Mouse (Mus musculus): Measurements from ENCODE around the gene S100a7a.

- TF ChIP-seq POLR2A (IDR thresholded peaks at IDR 0.05; ENCODE audit: control insufficient read depth, low read depth, low read length) (no peak), CTCF (IDR thresholded peaks at IDR 0.05; ENCODE audit: control insufficient read depth, insufficient read depth, insufficient replicate concordance, low read depth, low read length) (no peak)
Observed at GRCm38 (mm10) chr3:90648981-90649380, 4.8 kb upstream of the S100a7a start.

Data from testis, adult 2 months (tissue).